In the genomic region with DNA sequence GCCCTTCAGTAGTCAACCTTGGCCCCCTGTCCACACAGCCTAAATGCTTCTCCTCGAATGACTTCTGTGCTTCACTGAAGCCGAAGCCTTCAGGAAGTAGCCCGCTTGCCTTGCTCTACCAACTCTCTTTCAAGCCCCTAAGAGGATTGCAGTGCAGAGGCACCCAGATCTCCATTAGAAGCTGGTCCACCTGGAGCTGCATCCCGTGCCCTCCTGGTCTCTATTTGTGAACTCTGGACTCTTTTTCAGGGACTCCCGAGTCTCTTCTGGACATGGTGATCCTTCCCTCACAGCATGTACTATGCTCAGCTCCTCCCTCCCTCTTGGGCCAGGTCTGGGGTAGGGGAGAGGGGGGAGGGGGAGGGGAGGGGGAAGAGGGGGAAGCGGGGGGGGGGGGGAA, we compare ENCODE assay signal across 25 mouse cellular contexts. TPM values are rescaled to one million over a fixed set of nuclear protein-coding genes. Genes with fewer than 3 reads are reported as not detected.
DNase-seq lines count a peak whose midpoint lies in the region; ATAC-seq and TF ChIP-seq lines count a peak whose summit lies in the region.
"Had no signal": no experiment of that assay in that cellular context is flagged by ENCODE, and none has a peak within 500 bp of the region (broad histone marks: within the 10 kb centered on the region; RNA-seq: fewer than 3 reads in every experiment).

No protein-coding gene starts in this region.

- H3K36me3 ChIP-seq in kidney, adult 2 months (ENCODE audit: control insufficient read depth, insufficient read depth, low read length) = no peaks in the 10 kb centered on the region
- H3K36me3 ChIP-seq in kidney, embryonic 15.5 days = no peaks in the 10 kb centered on the region
- H3K36me3 ChIP-seq: embryonic facial prominence, embryonic 10.5 days; embryonic facial prominence, embryonic 13.5 days; forebrain, embryonic 12.5 days; forebrain, embryonic 15.5 days; hindbrain, embryonic 12.5 days; hindbrain, embryonic 15.5 days had no signal

- DNase-seq in kidney, adult 2 months = peak; percentile 63
- no peak for DNase-seq in kidney, adult 11 months
- DNase-seq in kidney, postnatal 25 days = peak; percentile 11 to 52
- peak; percentile 23 for DNase-seq in R1 (ENCODE audit: low read depth, low spot score)
- DNase-seq in lung, postnatal 25 days (ENCODE audit: low spot score) = no peak
- DNase-seq: adrenal gland, adult 8-10 months; adrenal gland, postnatal 25 days; cerebellum, adult 11-12 months; cerebellum, adult 8-10 months; cerebellum, postnatal 10 days; cerebellum, postnatal 36 days; embryo, embryonic 11 days; gastrocnemius, postnatal 25 days; heart, adult 2 months had no signal

- peaks cover 8% of the 10 kb centered on the region for H3K4me1 ChIP-seq in kidney, adult 2 months (ENCODE audit: control insufficient read depth, insufficient read depth, low read length)
- H3K4me1 ChIP-seq in kidney, embryonic 15.5 days = peaks cover 8% of the 10 kb centered on the region; the same call in 1 of the 2 replicates
- H3K4me1 ChIP-seq: hindbrain, embryonic 15.5 days had no signal

- ATAC-seq in kidney, embryonic 15.5 days (replicated peaks; ENCODE audit: low FRiP score) = no peak
- ATAC-seq: activated CD4-positive, CD25-positive, alpha-beta regulatory T cell, adult 4 months; CD4-positive, CD25-positive, alpha-beta regulatory T cell, adult 4 months; forebrain, embryonic 15.5 days had no signal

- WGBS in kidney, adult 2 months = 41% methylated on average over 5 of the region's 6 CpGs
- WGBS in kidney, embryonic 15.5 days = 59% methylated on average over 5 of the region's 6 CpGs

- no peak for TF ChIP-seq POLR2A in kidney, adult 2 months (IDR thresholded peaks at IDR 0.05; ENCODE audit: low read depth, low read length)

- TF ChIP-seq CTCF in kidney, adult 2 months (conservative IDR thresholded peaks at IDR 0.05; ENCODE audit: insufficient read depth, insufficient read length, low read depth, low read length) = no peak

- no peak overlapping the region for H3K9ac ChIP-seq in kidney, embryonic 15.5 days
- H3K9ac ChIP-seq: embryonic facial prominence, embryonic 13.5 days; forebrain, embryonic 12.5 days; forebrain, embryonic 15.5 days; hindbrain, embryonic 12.5 days; hindbrain, embryonic 15.5 days had no signal

- no peak overlapping the region for H3K4me2 ChIP-seq in kidney, embryonic 15.5 days
- H3K4me2 ChIP-seq: embryonic facial prominence, embryonic 13.5 days; forebrain, embryonic 12.5 days; forebrain, embryonic 15.5 days; heart, embryonic 11.5 days; hindbrain, embryonic 12.5 days; hindbrain, embryonic 15.5 days had no signal

- H3K27me3 ChIP-seq in kidney, adult 2 months (replicated peaks; ENCODE audit: control insufficient read depth, insufficient read depth, low read length) = no peaks in the 10 kb centered on the region
- H3K27me3 ChIP-seq in kidney, embryonic 15.5 days = no peaks in the 10 kb centered on the region
- H3K27me3 ChIP-seq: embryonic facial prominence, embryonic 13.5 days; forebrain, embryonic 15.5 days; hindbrain, embryonic 12.5 days; hindbrain, embryonic 15.5 days had no signal

- no peaks in the 10 kb centered on the region for H3K9me3 ChIP-seq in kidney, embryonic 15.5 days (replicated peaks)
- H3K9me3 ChIP-seq: embryonic facial prominence, embryonic 10.5 days; embryonic facial prominence, embryonic 13.5 days; forebrain, embryonic 12.5 days; forebrain, embryonic 15.5 days; hindbrain, embryonic 12.5 days; hindbrain, embryonic 15.5 days had no signal

- no peak overlapping the region for H3K4me3 ChIP-seq in kidney, adult 2 months (ENCODE audit: insufficient read depth, low read depth, low read length)
- H3K4me3 ChIP-seq in kidney, embryonic 15.5 days (replicated peaks) = no peak overlapping the region
- H3K4me3 ChIP-seq: embryonic facial prominence, embryonic 10.5 days; embryonic facial prominence, embryonic 13.5 days; erythroblast, embryonic 14.5 days; forebrain, embryonic 12.5 days; forebrain, embryonic 15.5 days; heart, adult 2 months; hindbrain, embryonic 12.5 days; hindbrain, embryonic 15.5 days had no signal

- H3K27ac ChIP-seq in kidney, adult 2 months (ENCODE audit: insufficient read depth, low read depth, low read length) = peak overlapping the region; percentile 8; the same call in 1 of the 2 replicates
- H3K27ac ChIP-seq in kidney, embryonic 15.5 days = no peak overlapping the region
- H3K27ac ChIP-seq: embryonic facial prominence, embryonic 10.5 days; embryonic facial prominence, embryonic 13.5 days; forebrain, embryonic 12.5 days; forebrain, embryonic 15.5 days; heart, adult 2 months; hindbrain, embryonic 12.5 days; hindbrain, embryonic 15.5 days had no signal

RNA-seq across cellular contexts. Expression of a gene that starts 14.1 kb away (rescaled TPM):
- polyA plus RNA-seq in kidney, adult 2 months (2012; rRNA removed) = 40.8 and 47.2 TPM in 2 replicates
- 168 and 181 TPM in 2 replicates for polyA plus RNA-seq in kidney, embryonic 15.5 days (2015; fragmentation: Nextera tagmentation; extraction: Ambion mirVana)
- polyA plus RNA-seq: CD4-positive, CD25-positive, alpha-beta regulatory T cell, adult 4 months; erythroblast, embryonic 14.5 days had no signal

Comparison
In these comparisons a context has a peak if more than half of its experiments do, and no peak if none do; other contexts are left out.
1. DNase-seq: peak in kidney, adult 2 months (single experiment), kidney, postnatal 25 days (2 of 2) and R1 (single experiment); none in kidney, adult 11 months (single experiment) and lung, postnatal 25 days (single experiment).